Mouse (Mus musculus) frontal cortex, adult 2 months (tissue): ENCODE results near the gene Nfya. TPM values are rescaled to one million over a fixed set of nuclear protein-coding genes. Genes with fewer than 3 reads are reported as not detected.

Experiments used
- DNase-seq, 2 experiments: peaks; one replicate each; pipeline ENCODE4 v3.0.0; 2022; ENCODE audit warnings: low spot score in 1 of 2; ENCODE audit errors: extremely low spot score in 1 of 2
- polyA plus RNA-seq: library from polyadenylated mRNA; depleted of rRNA; stranded (reverse); fragments of >200 nt; gene quantifications from 2 replicates; pipeline ENCODE4 v1.2.3, GENCODE M21; 2012

Nfya gene
- polyA plus RNA-seq, 1 experiment, result 35.5 TPM

- no peak for DNase-seq
Observed at GRCm38 (mm10) chr17:48404706-48405105, 5.0 kb downstream of the Nfya start.

- DNase-seq, result no peak
Observed at GRCm38 (mm10) chr17:48403848-48404247, 5.9 kb downstream of the Nfya start.

- DNase-seq, result no peak
Observed at GRCm38 (mm10) chr17:48402751-48403150, 7.0 kb downstream of the Nfya start.

GRCm38 (mm10) chr17:48401710-48402109, 8.0 kb downstream of the Nfya start:
- DNase-seq, result no peak

GRCm38 (mm10) chr17:48392616-48393015, 17.1 kb downstream of the Nfya start:
- DNase-seq, result peak; percentile 78 to 80

GRCm38 (mm10) chr17:48391446-48391845, 18.3 kb downstream of the Nfya start:
- no peak for DNase-seq

- DNase-seq, result no peak
Observed at GRCm38 (mm10) chr17:48389442-48389841, 20.3 kb downstream of the Nfya start.

GRCm38 (mm10) chr17:48388666-48389065, 21.0 kb downstream of the Nfya start:
- no peak for DNase-seq

- no peak for DNase-seq
Observed at GRCm38 (mm10) chr17:48385786-48386461, 23.8 kb downstream of the Nfya start.

- DNase-seq, result no peak
Observed at GRCm38 (mm10) chr17:48379050-48379449, 30.7 kb downstream of the Nfya start.

- peak; percentile 49 to 59 for DNase-seq
Observed at GRCm38 (mm10) chr17:48376102-48376501, 33.6 kb downstream of the Nfya start.

GRCm38 (mm10) chr17:48372987-48373386, 36.7 kb downstream of the Nfya start:
- peak; percentile 73 to 75 for DNase-seq

GRCm38 (mm10) chr17:48371621-48372020, 38.1 kb downstream of the Nfya start:
- DNase-seq, result no peak

- no peak for DNase-seq
Observed at GRCm38 (mm10) chr17:48366806-48367205, 42.9 kb downstream of the Nfya start.

GRCm38 (mm10) chr17:48365511-48366155, 44.1 kb downstream of the Nfya start:
- DNase-seq, result no peak

- DNase-seq, result no peak
Observed at GRCm38 (mm10) chr17:48363421-48363965, 46.2 kb downstream of the Nfya start.

GRCm38 (mm10) chr17:48362966-48363365, 46.7 kb downstream of the Nfya start:
- peak in 1 of 2 experiments; percentile 71 for DNase-seq

GRCm38 (mm10) chr17:48362346-48362745, 47.4 kb downstream of the Nfya start:
- no peak for DNase-seq

- DNase-seq, result no peak
Observed at GRCm38 (mm10) chr17:48360462-48360861, 49.2 kb downstream of the Nfya start.

GRCm38 (mm10) chr17:48359616-48360015, 50.1 kb downstream of the Nfya start, which contains the start of gene Treml1:
TSS of gene Treml1 (plus strand) at chr17:48359916.
- no peak for DNase-seq

- DNase-seq, result no peak
Observed at GRCm38 (mm10) chr17:48357892-48358291, 51.8 kb downstream of the Nfya start.

GRCm38 (mm10) chr17:48355822-48356221, 53.9 kb downstream of the Nfya start:
- no peak for DNase-seq
